Mouse (Mus musculus) olfactory bulb, adult 2 months (tissue): ENCODE data around the gene Olfr54. TPM values are rescaled to one million over a fixed set of nuclear protein-coding genes. Genes with fewer than 3 reads are reported as not detected.
"Not testable (repeated sequence)": the region's sequence is repeated elsewhere in the genome, so short reads cannot be mapped to it uniquely, and the experiment has no call there.

Experiments used
- H3K27ac ChIP-seq: fragments of 200-500 bp; 2 replicates; pipeline ENCODE4 v1.5.1; 2012; ENCODE audit warnings: low read depth, low read length; ENCODE audit not compliant: insufficient read depth
- H3K4me1 ChIP-seq: fragments of 200-500 bp; 2 replicates; pipeline ENCODE4 v1.6.1; 2012; ENCODE audit warnings: low read length; ENCODE audit not compliant: control insufficient read depth, insufficient read depth
- H3K4me3 ChIP-seq: fragments of 200-500 bp; 2 replicates; pipeline ENCODE4 v1.5.1; 2012; ENCODE audit warnings: mild to moderate bottlenecking, low read depth, low read length, moderate library complexity; ENCODE audit not compliant: insufficient read depth
- CTCF ChIP-seq: fragments of 200-500 bp; IDR thresholded peaks from 2 replicates; pipeline ENCODE4 v1.5.1; 2012; ENCODE audit warnings: low read depth, mild to moderate bottlenecking, low read length, moderate library complexity; ENCODE audit not compliant: insufficient read depth
- POLR2A ChIP-seq: fragments of 200-500 bp; IDR thresholded peaks from 2 replicates; pipeline ENCODE4 v1.6.1; 2012; ENCODE audit warnings: mild to moderate bottlenecking, low read depth, low read length, moderate library complexity; ENCODE audit not compliant: insufficient read depth
- WGBS: fragments of 180-500 bp; shearing (Covaris S2); methylation state at CpG from one replicate; pipeline ENCODE4 v1.1.7; 2018; 5-methylcytosine and 5-hydroxymethylcytosine counted together
- polyA plus RNA-seq: library from polyadenylated mRNA; stranded (reverse); fragments of >200 nt; gene quantifications from 2 replicates; pipeline ENCODE4 v1.2.4, GENCODE M21; 2012; ENCODE audit warnings: low replicate concordance; ENCODE audit not compliant: missing spikeins, insufficient read depth, insufficient read length

The Olfr54 gene
- not detected in 2 replicates for polyA plus RNA-seq

- H3K4me3 ChIP-seq: no peak within 1 kb of the TSS
- TF ChIP-seq POLR2A: no peak
- TF ChIP-seq CTCF: no peak
- 56% methylated on average over 1 of the region's 1 CpGs for WGBS
- H3K4me1 ChIP-seq: no peaks in the 10 kb centered on the region
- H3K27ac ChIP-seq: no peak within 1 kb of the TSS
Measured at GRCm38 (mm10) chr11:51013936-51014335, at the start of gene Olfr54. Gene Olfr54, plus strand, starts transcription at chr11:51014236.

- no peak overlapping the region for H3K4me3 ChIP-seq
- 88% methylated on average over 2 of the region's 2 CpGs for WGBS
- no peak for TF ChIP-seq POLR2A
- TF ChIP-seq CTCF: no peak
Measured at GRCm38 (mm10) chr11:50964886-50965285, 49.1 kb upstream of the Olfr54 start.

GRCm38 (mm10) chr11:50966230-50966629 is 47.8 kb upstream of the Olfr54 start, which contains the start of gene Olfr1378:
Gene Olfr1378, plus strand, starts transcription at chr11:50966530.
- TF ChIP-seq POLR2A: no peak
- TF ChIP-seq CTCF: no peak
- no peak within 1 kb of the TSS for H3K27ac ChIP-seq
- WGBS: 87% methylated on average over 11 of the region's 11 CpGs

More at GRCm38 (mm10) chr11:50964886-50965285, 49.1 kb upstream of the Olfr54 start:
- Histone ChIP-seq H3K4me1 (no peaks in the 10 kb centered on the region), H3K27ac (no peak overlapping the region)

GRCm38 (mm10) chr11:50977216-50977615 is 36.8 kb upstream of the Olfr54 start:
- WGBS: 72% methylated on average over 4 of the region's 4 CpGs
- Histone ChIP-seq H3K27ac (no peak overlapping the region), H3K4me1 (no peaks in the 10 kb centered on the region), H3K4me3 (no peak overlapping the region)
- TF ChIP-seq POLR2A: no peak
- no peak for TF ChIP-seq CTCF

More at GRCm38 (mm10) chr11:50966230-50966629, 47.8 kb upstream of the Olfr54 start, which contains the start of gene Olfr1378:
- H3K4me1 ChIP-seq: no peaks in the 10 kb centered on the region
- no peak within 1 kb of the TSS for H3K4me3 ChIP-seq

GRCm38 (mm10) chr11:50981667-50982066 is 32.4 kb upstream of the Olfr54 start, which contains the start of gene Olfr1377:
Gene Olfr1377, plus strand, starts transcription at chr11:50981967.
- H3K27ac ChIP-seq: no peak within 1 kb of the TSS
- no peak within 1 kb of the TSS for H3K4me3 ChIP-seq
- TF ChIP-seq CTCF: no peak
- no peak for TF ChIP-seq POLR2A
- WGBS: 54% methylated on average over 5 of the region's 5 CpGs
- H3K4me1 ChIP-seq: no peaks in the 10 kb centered on the region

- no peaks in the 10 kb centered on the region for H3K4me1 ChIP-seq
- H3K4me3 ChIP-seq: no peak within 1 kb of the TSS
- TF ChIP-seq CTCF: no peak
- TF ChIP-seq POLR2A: no peak
- WGBS: 76% methylated on average over 5 of the region's 5 CpGs
- no peak within 1 kb of the TSS for H3K27ac ChIP-seq
Measured at GRCm38 (mm10) chr11:51003296-51003695, 10.7 kb upstream of the Olfr54 start, which contains the start of gene Olfr51. Gene Olfr51, plus strand, starts transcription at chr11:51003596.

- Histone ChIP-seq H3K27ac (no peak overlapping the region), H3K4me3 (no peak overlapping the region), H3K4me1 (no peaks in the 10 kb centered on the region)
- 37% methylated on average over 5 of the region's 5 CpGs for WGBS
- no peak for TF ChIP-seq POLR2A
- TF ChIP-seq CTCF: no peak
Measured at GRCm38 (mm10) chr11:51011821-51012220, 2.2 kb upstream of the Olfr54 start.

- WGBS: 57% methylated on average over 2 of the region's 2 CpGs
- no peaks in the 10 kb centered on the region for H3K4me1 ChIP-seq
- H3K27ac ChIP-seq: no peak overlapping the region
- no peak overlapping the region for H3K4me3 ChIP-seq
- TF ChIP-seq CTCF (no peak), POLR2A (no peak)
Measured at GRCm38 (mm10) chr11:51016341-51016740, 2.3 kb downstream of the Olfr54 start.

- WGBS: 84% methylated on average over 11 of the region's 11 CpGs
Measured at GRCm38 (mm10) chr11:51026811-51027210, 12.8 kb downstream of the Olfr54 start.

GRCm38 (mm10) chr11:51029381-51029780 is 15.3 kb downstream of the Olfr54 start:
- not testable (repeated sequence) for H3K4me3 ChIP-seq, H3K4me1 ChIP-seq, H3K27ac ChIP-seq
- WGBS: 77% methylated on average over 8 of the region's 8 CpGs

More at GRCm38 (mm10) chr11:51026811-51027210, 12.8 kb downstream of the Olfr54 start:
- not testable (repeated sequence) for H3K27ac ChIP-seq, H3K4me1 ChIP-seq, H3K4me3 ChIP-seq
